Mouse (Mus musculus): ENCODE results near the gene Pard3b.

Pard3b gene

GRCm38 (mm10) chr1:61751008-61751407, 112.4 kb downstream of the Pard3b start:
- DNase-seq (ENCODE audit: extremely low spot score) = no peak

GRCm38 (mm10) chr1:61756771-61757170, 118.1 kb downstream of the Pard3b start:
- no peak for DNase-seq (ENCODE audit: extremely low spot score)

GRCm38 (mm10) chr1:61771213-61771612, 132.6 kb downstream of the Pard3b start:
- DNase-seq (ENCODE audit: extremely low spot score) = peak; percentile 68

GRCm38 (mm10) chr1:61778731-61779130, 140.1 kb downstream of the Pard3b start:
- DNase-seq (ENCODE audit: extremely low spot score) = no peak

- DNase-seq (ENCODE audit: extremely low spot score) = no peak
These were observed 141.3 kb downstream of the Pard3b start for GRCm38 (mm10) chr1:61779906-61780305.

- no peak for DNase-seq (ENCODE audit: extremely low spot score)
These were observed 157.7 kb downstream of the Pard3b start for GRCm38 (mm10) chr1:61796296-61796695.

GRCm38 (mm10) chr1:61820213-61820612, 181.6 kb downstream of the Pard3b start:
- no peak for DNase-seq (ENCODE audit: extremely low spot score)

- DNase-seq (ENCODE audit: extremely low spot score) = no peak
These were observed 187.1 kb downstream of the Pard3b start for GRCm38 (mm10) chr1:61825560-61826191.

GRCm38 (mm10) chr1:61837006-61837544, 198.5 kb downstream of the Pard3b start:
- no peak for DNase-seq (ENCODE audit: extremely low spot score)

- DNase-seq (ENCODE audit: extremely low spot score) = no peak
These were observed 208.0 kb downstream of the Pard3b start for GRCm38 (mm10) chr1:61846606-61847005.

GRCm38 (mm10) chr1:61849029-61849714, 210.5 kb downstream of the Pard3b start:
- DNase-seq (ENCODE audit: extremely low spot score) = no peak

- no peak for DNase-seq (ENCODE audit: extremely low spot score)
These were observed 211.8 kb downstream of the Pard3b start for GRCm38 (mm10) chr1:61850471-61850870.

GRCm38 (mm10) chr1:61851176-61851575, 212.6 kb downstream of the Pard3b start:
- DNase-seq (ENCODE audit: extremely low spot score) = no peak

- no peak for DNase-seq (ENCODE audit: extremely low spot score)
These were observed 228.9 kb downstream of the Pard3b start for GRCm38 (mm10) chr1:61867286-61868082.

- DNase-seq (ENCODE audit: extremely low spot score) = no peak
These were observed 236.3 kb downstream of the Pard3b start for GRCm38 (mm10) chr1:61874875-61875274.

GRCm38 (mm10) chr1:61879706-61880470, 241.3 kb downstream of the Pard3b start:
- no peak for DNase-seq (ENCODE audit: extremely low spot score)

- DNase-seq (ENCODE audit: extremely low spot score) = no peak
These were observed 257.4 kb downstream of the Pard3b start for GRCm38 (mm10) chr1:61896048-61896447.

GRCm38 (mm10) chr1:61903271-61904007, 264.8 kb downstream of the Pard3b start:
- no peak for DNase-seq (ENCODE audit: extremely low spot score)

- DNase-seq (ENCODE audit: extremely low spot score) = no peak
These were observed 265.4 kb downstream of the Pard3b start for GRCm38 (mm10) chr1:61904036-61904435.

GRCm38 (mm10) chr1:61912931-61913330, 274.3 kb downstream of the Pard3b start:
- DNase-seq (ENCODE audit: extremely low spot score) = no peak

- peak; percentile 45 for DNase-seq (ENCODE audit: extremely low spot score)
These were observed 286.3 kb downstream of the Pard3b start for GRCm38 (mm10) chr1:61924958-61925357.

All from embryo, embryonic 9.5 days (tissue).